Mouse (Mus musculus) CH12.LX (cell line): ENCODE measurements around the gene Phb. TPM values are rescaled to one million over a fixed set of nuclear protein-coding genes. Genes with fewer than 3 reads are reported as not detected.

ENCODE experiments used
- DNase-seq: peaks from one replicate; pipeline ENCODE4 v3.0.0-alpha.2; 2013; ENCODE audit errors: extremely low read depth
- H3K27ac ChIP-seq: 2 replicates; pipeline ENCODE4 v1.5.1; 2012; ENCODE audit warnings: low read depth, mild to moderate bottlenecking, control low read depth, moderate library complexity; ENCODE audit not compliant: insufficient read depth
- H3K27me3 ChIP-seq: replicated peaks from 2 replicates; pipeline ENCODE3; 2012; ENCODE audit warnings: inconsistent platforms
- H3K36me3 ChIP-seq, 2 experiments: replicated peaks in 1 of 2; 2 replicates each; pipeline versions ENCODE3 to v1.6.1; 2012; ENCODE audit warnings: inconsistent platforms in 1 of 2, low read length in 1 of 2, mild to moderate bottlenecking in 1 of 2, mixed read lengths in 1 of 2, moderate library complexity in 1 of 2; ENCODE audit not compliant: control insufficient read depth in 1 of 2, insufficient read depth in 1 of 2
- H3K4me1 ChIP-seq, 2 experiments: 2 replicates each; pipeline ENCODE4 v1.6.1; 2012; ENCODE audit warnings: inconsistent platforms in 1 of 2, moderate library complexity in 1 of 2; ENCODE audit not compliant: insufficient read depth in 2 of 2, control insufficient read depth in 1 of 2
- H3K4me2 ChIP-seq: 2 replicates; pipeline ENCODE4 v1.6.1; 2012; ENCODE audit warnings: low read depth, mild to moderate bottlenecking, control low read depth; ENCODE audit not compliant: poor library complexity, insufficient read depth, severe bottlenecking
- H3K4me3 ChIP-seq, 3 experiments: fragments of 150-350 bp in 1 of 3; sonication (generic) in 1 of 3; replicated peaks in 1 of 3; 2 replicates each; pipeline versions ENCODE3 to v1.5.1; 2011 to 2012; ENCODE audit warnings: low read depth in 2 of 3, low read length in 2 of 3, mild to moderate bottlenecking in 2 of 3, moderate library complexity in 2 of 3, control low read depth in 1 of 3, improper control_type of control experiment in 1 of 3, inconsistent platforms in 1 of 3, mixed read lengths in 1 of 3; ENCODE audit not compliant: poor library complexity in 1 of 3
- H3K79me2 ChIP-seq: replicated peaks from 2 replicates; pipeline ENCODE4 v1.6.1; 2012; ENCODE audit warnings: mild to moderate bottlenecking, moderate library complexity; ENCODE audit not compliant: control insufficient read depth, poor library complexity, insufficient read depth, severe bottlenecking; ENCODE audit errors: extremely low read depth
- H3K9ac ChIP-seq: 2 replicates; pipeline ENCODE4 v1.6.1; 2012; ENCODE audit warnings: low read depth, mild to moderate bottlenecking, control low read depth, moderate library complexity; ENCODE audit not compliant: insufficient read depth
- H3K9me3 ChIP-seq: replicated peaks from 2 replicates; pipeline ENCODE3; 2012; ENCODE audit warnings: low read length, inconsistent platforms, mixed read lengths
- BHLHE40 ChIP-seq: IDR thresholded peaks from 2 replicates; pipeline ENCODE4 v1.6.1; 2011; ENCODE audit warnings: mild to moderate bottlenecking, low read depth, low read length, improper control_type of control experiment
- CHD1 ChIP-seq: IDR thresholded peaks from 2 replicates; pipeline ENCODE4 v1.6.1; 2012; ENCODE audit warnings: low read depth, low read length, improper control_type of control experiment, inconsistent platforms
- CHD2 ChIP-seq: IDR thresholded peaks from 2 replicates; pipeline ENCODE4 v1.6.1; 2011; ENCODE audit warnings: low read length, improper control_type of control experiment
- CTCF ChIP-seq, 2 experiments: IDR thresholded peaks in 1 of 2; conservative IDR thresholded peaks in 1 of 2; 2 replicates each; pipeline ENCODE4 v1.5.1; 2011 to 2012; ENCODE audit warnings: low read depth in 2 of 2, low read length in 2 of 2, improper control_type of control experiment in 1 of 2, inconsistent platforms in 1 of 2, mild to moderate bottlenecking in 1 of 2, moderate library complexity in 1 of 2
- ELF1 ChIP-seq: IDR thresholded peaks from 2 replicates; pipeline ENCODE4 v1.6.1; 2014; ENCODE audit warnings: low read depth, mild to moderate bottlenecking, inconsistent platforms, low read length, improper control_type of control experiment
- EP300 ChIP-seq: IDR thresholded peaks from 2 replicates; pipeline ENCODE4 v1.6.1; 2011; ENCODE audit warnings: low read length, improper control_type of control experiment
- GABPA ChIP-seq: IDR thresholded peaks from 2 replicates; pipeline ENCODE4 v1.6.1; 2012; ENCODE audit warnings: low read depth, low read length, improper control_type of control experiment, inconsistent platforms; ENCODE audit not compliant: insufficient replicate concordance
- HCFC1 ChIP-seq: IDR thresholded peaks from 2 replicates; pipeline ENCODE4 v1.6.1; 2012; ENCODE audit warnings: low read depth, mild to moderate bottlenecking, inconsistent platforms, low read length, improper control_type of control experiment
- IRF4 ChIP-seq: IDR thresholded peaks from 2 replicates; pipeline ENCODE4 v1.6.1; 2014; ENCODE audit warnings: low read depth, mild to moderate bottlenecking, inconsistent platforms, low read length, improper control_type of control experiment
- JUND ChIP-seq: conservative IDR thresholded peaks from 2 replicates; pipeline ENCODE4 v1.6.1; 2011; ENCODE audit warnings: low read depth, low read length, improper control_type of control experiment
- KAT2A ChIP-seq: IDR thresholded peaks from 2 replicates; pipeline ENCODE4 v1.6.1; 2012; ENCODE audit warnings: low read length, improper control_type of control experiment, inconsistent platforms; ENCODE audit not compliant: insufficient replicate concordance
- MXI1 ChIP-seq: IDR thresholded peaks from 2 replicates; pipeline ENCODE4 v1.6.1; 2011; ENCODE audit warnings: mild to moderate bottlenecking, low read depth, low read length, improper control_type of control experiment
- MYC ChIP-seq: IDR thresholded peaks from 2 replicates; pipeline ENCODE4 v1.6.1; 2011; ENCODE audit warnings: low read depth, mild to moderate bottlenecking, improper control_type of control experiment, low read length
- NRF1 ChIP-seq: IDR thresholded peaks from 2 replicates; pipeline ENCODE4 v1.6.1; 2014; ENCODE audit warnings: low read depth, mild to moderate bottlenecking, inconsistent platforms, low read length, improper control_type of control experiment, moderate library complexity
- PAX5 ChIP-seq: IDR thresholded peaks from 2 replicates; pipeline ENCODE4 v1.6.1; 2012; ENCODE audit warnings: low read length, inconsistent platforms, mixed read lengths
- POLR2AphosphoS2 ChIP-seq: IDR thresholded peaks from 2 replicates; pipeline ENCODE4 v1.6.1; 2011; ENCODE audit warnings: low read depth, low read length, improper control_type of control experiment
- RAD21 ChIP-seq: IDR thresholded peaks from 2 replicates; pipeline ENCODE4 v1.6.1; 2011; ENCODE audit warnings: low read depth, mild to moderate bottlenecking, low read length, improper control_type of control experiment, moderate library complexity
- SMC3 ChIP-seq: IDR thresholded peaks from 2 replicates; pipeline ENCODE4 v1.6.1; 2011; ENCODE audit warnings: low read depth, low read length, improper control_type of control experiment
- TBP ChIP-seq: conservative IDR thresholded peaks from 2 replicates; pipeline ENCODE4 v1.6.1; 2011; ENCODE audit warnings: low read depth, low read length, improper control_type of control experiment
- TCF12 ChIP-seq: IDR thresholded peaks from 2 replicates; pipeline ENCODE4 v1.6.1; 2014; ENCODE audit warnings: low read depth, mild to moderate bottlenecking, inconsistent platforms, low read length, improper control_type of control experiment
- USF1 ChIP-seq: IDR thresholded peaks from 2 replicates; pipeline ENCODE4 v1.6.1; 2014; ENCODE audit warnings: low read depth, mild to moderate bottlenecking, inconsistent platforms, low read length, improper control_type of control experiment
- ZC3H11A ChIP-seq: IDR thresholded peaks from 2 replicates; pipeline ENCODE4 v1.6.1; 2012; ENCODE audit warnings: low read depth, mild to moderate bottlenecking, inconsistent platforms, low read length, improper control_type of control experiment
- ZKSCAN1 ChIP-seq: IDR thresholded peaks from 2 replicates; pipeline ENCODE4 v1.6.1; 2012; ENCODE audit warnings: low read depth, inconsistent platforms, low read length, improper control_type of control experiment, borderline replicate concordance
- ZMIZ1 ChIP-seq: IDR thresholded peaks from 2 replicates; pipeline ENCODE4 v1.6.1; 2012; ENCODE audit warnings: low read depth, mild to moderate bottlenecking, inconsistent platforms, low read length, improper control_type of control experiment
- dilution Hi-C: fragments of 300-500 bp; cut with MboI; formaldehyde crosslinking; loops from 2 replicates; pipeline ENCODE4 v1.14.3; 2020; ENCODE audit warnings: low sequenced_read_pairs; ENCODE audit not compliant: extremely low pct_unique_long_range_greater_than_20kb, extremely low pct_ligation_motif_present
- in situ Hi-C: fragments of 300-500 bp; cut with MboI; formaldehyde crosslinking; loops from 3 replicates; pipeline ENCODE4 v1.14.3; 2019; ENCODE audit warnings: low sequenced_read_pairs, low pct_ligation_motif_present, low pct_unique_long_range_greater_than_20kb, mixed read lengths
- polyA plus RNA-seq: library from polyadenylated mRNA; unstranded; fragments of >175 nt; gene quantifications from 2 replicates; pipeline ENCODE4 v1.2.1, GENCODE M21; 2012; ENCODE audit warnings: low read depth; ENCODE audit not compliant: insufficient read length
- total RNA-seq, 2 experiments: library from RNA; depleted of rRNA; stranded (reverse); fragments of 300-350 nt in 1 of 2; fragments of >200 nt in 1 of 2; gene quantifications; 2 replicates each; pipeline ENCODE4 v1.2.3; 2012 to 2014

Gene Phb
- total and polyA plus RNA-seq, 3 experiments = 405 to 699 (median 512) TPM

DNA sequence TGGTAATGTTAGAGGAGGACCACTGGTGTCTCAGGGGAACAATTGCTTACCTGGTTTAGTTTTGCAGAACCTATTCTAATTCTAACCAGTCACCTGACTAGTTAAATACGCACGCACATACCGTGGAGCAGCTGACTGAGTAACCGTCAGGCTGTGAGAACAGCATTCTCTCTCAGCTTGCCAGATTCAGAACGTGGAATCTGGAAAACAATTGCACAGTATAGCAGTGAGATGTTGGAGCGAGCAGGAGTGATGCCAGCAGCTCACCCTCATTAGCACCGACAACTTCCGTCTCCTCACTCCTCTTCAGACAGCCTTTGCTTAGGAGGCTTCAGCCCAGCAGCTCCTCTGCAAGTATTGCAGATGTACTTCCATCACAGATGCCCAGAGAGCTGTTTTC is 49.4 kb downstream of the Phb start:
- DNase-seq = no peak
- H3K4me3 ChIP-seq = no peak overlapping the region
- H3K36me3 ChIP-seq = peaks cover 0 to 6% of the 10 kb centered on the region in 2 experiments
- H3K4me2 ChIP-seq = no peak overlapping the region
- no peak overlapping the region for H3K27ac ChIP-seq
- TF ChIP-seq NRF1 = no peak
- no peak for TF ChIP-seq MXI1
- TF ChIP-seq BHLHE40 = 0 out of 2 replicates have a peak, but pooled peaks have one; percentile 7
- no peaks in the 10 kb centered on the region for H3K27me3 ChIP-seq
- in situ Hi-C loops (no loop called here), dilution Hi-C loops (no loop called here)
- H3K4me1 ChIP-seq = peaks cover 6 to 35% of the 10 kb centered on the region in 2 experiments; a peak in 3 of 4 replicates
- no peaks in the 10 kb centered on the region for H3K9me3 ChIP-seq
- no peak overlapping the region for H3K9ac ChIP-seq
- peaks cover 31% of the 10 kb centered on the region for H3K79me2 ChIP-seq

DNA sequence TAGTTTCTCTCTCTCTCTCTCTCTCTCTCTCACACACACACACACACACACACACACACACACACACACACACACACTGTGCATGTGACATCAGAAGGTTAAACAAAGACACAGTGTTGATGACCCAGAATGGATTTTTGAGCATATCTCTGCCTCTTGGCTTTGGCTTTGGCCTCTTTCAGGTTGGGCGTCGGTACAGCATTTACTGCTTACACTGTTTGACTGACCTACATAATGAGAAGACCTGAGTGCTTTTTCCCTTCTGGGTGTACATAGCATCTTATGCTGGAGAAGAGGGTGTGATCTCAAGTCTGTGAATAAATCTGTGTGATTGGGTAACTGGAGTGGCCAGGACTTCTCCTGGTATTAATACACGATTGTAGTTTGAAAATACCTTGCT is 52.6 kb downstream of the Phb start:
- Histone ChIP-seq H3K4me2 (no peak overlapping the region), H3K4me3 (no peak overlapping the region), H3K27ac (no peak overlapping the region), H3K9ac (no peak overlapping the region), H3K4me1 (peaks cover under 1 to 22% of the 10 kb centered on the region in 2 experiments; a peak in 2 of 4 replicates)
- no peak for DNase-seq
- TF ChIP-seq CHD1 (no peak), ZMIZ1 (no peak), RAD21 (no peak), KAT2A (no peak), TCF12 (no peak), TBP (no peak), BHLHE40 (no peak), NRF1 (no peak), IRF4 (no peak), POLR2AphosphoS2 (no peak), MYC (no peak), ZKSCAN1 (no peak), ZC3H11A (no peak)
- TF ChIP-seq, all 38 proteins: peak for 0
- H3K27me3 ChIP-seq = no peaks in the 10 kb centered on the region
- H3K79me2 ChIP-seq = peaks cover 26% of the 10 kb centered on the region
- peaks cover 0 to 12% of the 10 kb centered on the region in 2 experiments for H3K36me3 ChIP-seq
- in situ Hi-C loops (no loop called here), dilution Hi-C loops (no loop called here)
- H3K9me3 ChIP-seq = no peaks in the 10 kb centered on the region

DNA sequence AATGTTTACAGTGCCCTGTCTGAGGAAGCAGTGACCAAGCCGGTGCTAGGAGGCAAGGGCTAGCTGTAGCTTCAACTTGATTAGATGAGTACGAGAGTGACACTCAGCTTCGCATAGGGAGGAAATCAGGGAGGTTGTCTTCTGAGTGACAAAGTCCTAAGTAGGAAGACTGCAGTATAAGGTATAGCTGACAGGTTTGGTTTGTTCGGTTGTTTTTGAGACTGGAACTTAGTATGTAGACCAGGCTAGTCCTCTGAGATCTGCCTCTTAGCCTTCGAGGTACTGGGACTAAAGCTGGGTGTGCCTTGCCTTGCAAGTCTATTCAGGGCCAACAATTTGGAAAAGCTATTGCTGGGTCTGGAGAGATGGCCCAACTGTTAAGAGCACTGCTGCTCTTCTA is 56.5 kb downstream of the Phb start, which contains the start of gene B130006D01Rik:
Gene B130006D01Rik, plus strand, starts transcription at position 301 of the 400 bp plus-strand sequence.
- Histone ChIP-seq H3K36me3 (peaks cover 0 to 15% of the 10 kb centered on the region in 2 experiments), H3K4me3 (no peak within 1 kb of the TSS)
- in situ Hi-C loops = no loop called here
- TF ChIP-seq CTCF (conservative IDR thresholded peaks at IDR 0.05 in 1 of 2, IDR thresholded peaks at IDR 0.05 in 1 of 2; ENCODE audit: low read depth in 2 of 2, low read length in 2 of 2) (no peak), ZKSCAN1 (no peak), BHLHE40 (no peak), ELF1 (no peak), RAD21 (no peak), GABPA (no peak), SMC3 (no peak), JUND (no peak), ZC3H11A (no peak), USF1 (no peak), PAX5 (no peak), MYC (no peak), EP300 (no peak), HCFC1 (no peak), CHD2 (no peak), ZMIZ1 (no peak), KAT2A (no peak)
- TF ChIP-seq, all 38 proteins: peak for 0
- dilution Hi-C loops = no loop called here
- Histone ChIP-seq H3K27ac (no peak within 1 kb of the TSS), H3K9me3 (no peaks in the 10 kb centered on the region), H3K4me1 (peaks cover 0 to 13% of the 10 kb centered on the region in 2 experiments; a peak in 1 of 4 replicates), H3K79me2 (peaks cover 13% of the 10 kb centered on the region), H3K9ac (no peak within 1 kb of the TSS), H3K27me3 (no peaks in the 10 kb centered on the region), H3K4me2 (no peak within 1 kb of the TSS)
- DNase-seq = no peak
